Mouse (Mus musculus) limb, embryonic 10.5 days (tissue): ENCODE measurements around the gene Dmrtc2. TPM values are rescaled to one million over a fixed set of nuclear protein-coding genes. Genes with fewer than 3 reads are reported as not detected.
"Not testable (repeated sequence)": the region's sequence is repeated elsewhere in the genome, so short reads cannot be mapped to it uniquely, and the experiment has no call there.

ENCODE experiments used
- DNase-seq: peaks from one replicate; pipeline ENCODE4 v3.0.0-alpha.2; 2017; ENCODE audit warnings: low spot score
- H3K27ac ChIP-seq: fragments of 300-500 bp; sonication (generic); 2 replicates; pipeline ENCODE4 v1.5.1; 2016; ENCODE audit warnings: mild to moderate bottlenecking
- H3K27me3 ChIP-seq: fragments of 300-500 bp; sonication (generic); 2 replicates; pipeline ENCODE4 v1.6.1; 2016; ENCODE audit warnings: low read depth, mild to moderate bottlenecking; ENCODE audit not compliant: poor library complexity, severe bottlenecking
- H3K36me3 ChIP-seq: fragments of 300-500 bp; sonication (generic); 2 replicates; pipeline ENCODE4 v1.6.1; 2016; ENCODE audit warnings: mild to moderate bottlenecking, moderate library complexity
- H3K4me1 ChIP-seq: fragments of 300-500 bp; sonication (generic); 2 replicates; pipeline ENCODE4 v1.6.1; 2016
- H3K4me3 ChIP-seq: fragments of 300-500 bp; sonication (generic); 2 replicates; pipeline ENCODE4 v1.5.1; 2016; ENCODE audit warnings: mild to moderate bottlenecking, moderate library complexity
- H3K9me3 ChIP-seq: fragments of 300-500 bp; sonication (generic); replicated peaks from 2 replicates; pipeline ENCODE4 v1.6.1; 2016; ENCODE audit warnings: mild to moderate bottlenecking
- WGBS: fragments of 180-500 bp; shearing (Covaris S2); methylation state at CpG from one replicate; pipeline ENCODE4 v1.1.7; 2016; 5-methylcytosine and 5-hydroxymethylcytosine counted together
- polyA plus RNA-seq: library from polyadenylated mRNA; unstranded; fragments of >200 nt; fragmentation: Nextera tagmentation; extraction: Ambion mirVana; gene quantifications from 2 replicates; pipeline ENCODE4 v1.2.1, GENCODE M21; 2016

The Dmrtc2 gene
- not detected in 2 replicates for polyA plus RNA-seq

DNA sequence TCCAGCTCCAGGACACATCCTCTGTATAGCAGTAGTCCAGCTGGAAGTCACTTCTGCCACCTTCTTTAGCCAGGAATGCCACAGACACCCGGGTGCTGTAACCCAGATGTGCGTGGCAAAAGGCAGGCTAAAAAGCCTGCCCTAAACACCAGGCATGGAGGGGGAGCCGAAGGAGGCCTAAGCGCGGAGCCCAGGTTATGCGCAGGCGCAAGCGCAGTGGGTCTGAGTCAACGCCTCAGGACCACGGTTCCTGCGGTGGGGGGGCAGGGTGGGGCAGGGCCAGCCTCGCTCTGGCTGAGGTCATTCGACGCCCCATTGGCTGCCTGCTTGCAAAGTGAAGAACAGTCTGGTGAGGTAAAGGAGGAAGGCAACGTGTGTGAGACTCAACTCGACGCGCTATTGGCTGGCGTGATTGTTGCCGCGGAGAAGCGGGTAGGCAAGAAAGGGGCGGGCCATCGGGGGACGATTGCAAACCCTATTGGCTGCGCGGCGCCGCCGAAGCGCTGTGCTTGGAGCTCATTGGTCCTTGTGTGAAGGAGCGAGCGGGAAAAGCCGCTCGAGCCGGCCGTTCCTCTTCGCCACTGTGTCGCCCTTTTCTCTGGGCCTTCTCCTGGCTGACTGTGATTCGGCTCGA is at the start of gene Dmrtc2, which contains the start of gene Lypd4:
Dmrtc2 (plus strand) TSS at position 526 of the 634 bp plus-strand sequence.
Lypd4 (minus strand) TSS at position 410 of the 634 bp plus-strand sequence.
- H3K4me3 ChIP-seq, result 0 out of 2 replicates have a peak within 1 kb of the TSS, but pooled peaks have one; percentile 10
- no peaks in the 10 kb centered on the region for H3K36me3 ChIP-seq
- WGBS, result 48% methylated on average over 41 of the region's 41 CpGs
- H3K9me3 ChIP-seq, result 0 out of 2 replicates have a peak, but pooled peaks cover 3% of the 10 kb centered on the region
- peaks cover 39% of the 10 kb centered on the region for H3K27me3 ChIP-seq
- peaks cover 2% of the 10 kb centered on the region; the same call in 1 of the 2 replicates for H3K4me1 ChIP-seq
- no peak for DNase-seq
- H3K27ac ChIP-seq, result no peak within 1 kb of the TSS

DNA sequence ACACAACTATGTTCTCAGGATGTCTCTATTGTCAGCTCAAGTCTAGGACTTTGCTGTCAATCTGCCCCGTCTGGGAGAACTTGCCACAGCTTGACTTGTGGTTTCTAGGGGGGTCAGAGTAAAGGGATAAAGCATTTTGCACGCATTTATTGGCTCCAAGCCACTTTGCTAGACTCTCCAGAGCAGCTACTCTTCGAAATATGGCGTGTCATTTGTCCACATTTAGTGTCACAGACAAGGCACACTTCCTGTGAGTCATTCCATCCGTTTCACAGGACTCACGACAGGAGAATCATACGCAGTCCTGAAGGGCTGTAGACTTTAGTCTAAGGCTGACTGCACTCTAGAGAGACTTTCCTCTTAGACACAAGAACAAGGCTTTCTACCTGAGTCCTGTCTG is 45.4 kb upstream of the Dmrtc2 start:
- H3K27ac ChIP-seq, result no peak overlapping the region
- no peaks in the 10 kb centered on the region for H3K36me3 ChIP-seq
- no peaks in the 10 kb centered on the region for H3K4me1 ChIP-seq
- DNase-seq, result no peak
- WGBS, result 84% methylated on average over 7 of the region's 7 CpGs
- H3K9me3 ChIP-seq, result no peaks in the 10 kb centered on the region
- no peak overlapping the region for H3K4me3 ChIP-seq
- H3K27me3 ChIP-seq, result no peaks in the 10 kb centered on the region

DNA sequence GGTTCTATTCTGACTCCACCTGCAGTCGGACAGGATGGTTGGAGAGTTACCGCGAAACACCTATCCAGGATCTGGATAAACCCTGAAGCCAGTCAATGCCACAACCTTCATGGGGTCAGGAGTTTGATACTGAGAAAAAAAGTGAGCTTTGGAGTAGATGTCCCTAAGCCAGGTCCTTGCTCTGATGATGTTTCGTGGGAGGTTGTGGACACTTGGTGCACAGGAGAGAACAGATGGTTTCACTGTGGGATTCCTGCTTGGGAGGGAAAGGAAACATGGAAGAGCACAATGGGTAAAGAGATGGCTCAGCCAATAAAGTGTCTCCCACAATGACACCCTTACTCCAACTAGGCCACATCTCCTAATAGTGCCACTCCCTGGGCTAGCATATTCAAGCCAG is 42.7 kb upstream of the Dmrtc2 start:
- Histone ChIP-seq H3K27me3 (no peaks in the 10 kb centered on the region), H3K36me3 (no peaks in the 10 kb centered on the region), H3K4me3 (no peak overlapping the region), H3K27ac (no peak overlapping the region), H3K4me1 (no peaks in the 10 kb centered on the region), H3K9me3 (no peaks in the 10 kb centered on the region)
- WGBS, result 92% methylated on average over 4 of the region's 4 CpGs
- no peak for DNase-seq

DNA sequence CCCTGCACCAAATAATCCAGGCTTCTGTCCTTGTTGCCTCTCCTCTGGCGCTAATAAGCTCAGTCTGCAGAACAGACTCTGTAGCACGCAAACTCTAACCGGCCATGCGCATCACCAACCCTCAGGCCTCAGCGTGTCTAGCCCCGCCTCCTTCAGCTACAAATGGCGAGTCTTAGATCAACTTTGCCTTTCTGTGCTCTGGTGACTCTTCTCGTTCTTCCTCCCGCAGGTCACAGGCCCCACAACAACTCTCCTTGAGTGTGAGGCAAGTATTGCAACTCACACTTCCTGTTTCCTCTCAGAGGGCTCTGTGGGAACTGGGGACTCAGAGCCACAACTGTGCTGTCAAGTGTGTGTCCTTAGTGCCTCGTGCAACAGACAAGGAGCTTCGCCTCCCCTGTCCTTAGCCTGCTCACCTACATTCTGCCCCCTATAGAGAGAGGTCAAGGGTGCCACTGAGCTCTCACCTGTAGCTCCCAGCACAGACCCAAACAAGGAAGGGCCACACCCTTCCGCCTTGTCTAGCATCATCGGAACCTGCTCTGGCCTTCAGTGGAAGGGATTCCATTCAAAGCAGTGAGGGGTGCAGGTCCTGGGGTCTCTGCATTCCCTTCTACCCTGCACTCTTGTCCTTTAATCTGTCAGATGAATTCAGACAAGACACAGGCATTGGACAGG is 31.0 kb upstream of the Dmrtc2 start:
- DNase-seq, H3K4me1 ChIP-seq, H3K4me3 ChIP-seq, H3K27me3 ChIP-seq, H3K36me3 ChIP-seq, H3K27ac ChIP-seq, H3K9me3 ChIP-seq: not testable (repeated sequence)
- WGBS, result 69% methylated on average over 12 of the region's 13 CpGs

DNA sequence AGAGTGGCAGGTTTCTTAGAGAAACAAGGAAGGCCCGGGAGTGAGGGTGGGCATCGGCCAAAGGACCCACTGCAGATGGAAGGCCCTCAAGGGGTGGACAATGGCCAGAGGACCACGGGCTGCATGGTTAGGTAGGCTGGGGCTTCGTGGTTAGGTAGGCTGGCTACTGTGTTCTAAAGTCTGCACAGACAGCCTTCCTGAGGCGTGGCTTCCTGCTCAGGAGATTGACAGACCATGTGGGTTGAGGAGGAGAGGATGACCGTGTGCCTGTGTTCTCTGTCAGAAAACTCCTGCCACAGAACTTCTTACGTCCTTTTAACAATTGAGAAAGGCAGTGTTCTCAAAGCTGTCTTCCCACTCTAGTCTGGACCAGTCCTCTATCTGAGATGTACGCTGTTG is 30.4 kb upstream of the Dmrtc2 start:
- 84% methylated on average over 8 of the region's 8 CpGs for WGBS
- no peaks in the 10 kb centered on the region for H3K36me3 ChIP-seq

DNA sequence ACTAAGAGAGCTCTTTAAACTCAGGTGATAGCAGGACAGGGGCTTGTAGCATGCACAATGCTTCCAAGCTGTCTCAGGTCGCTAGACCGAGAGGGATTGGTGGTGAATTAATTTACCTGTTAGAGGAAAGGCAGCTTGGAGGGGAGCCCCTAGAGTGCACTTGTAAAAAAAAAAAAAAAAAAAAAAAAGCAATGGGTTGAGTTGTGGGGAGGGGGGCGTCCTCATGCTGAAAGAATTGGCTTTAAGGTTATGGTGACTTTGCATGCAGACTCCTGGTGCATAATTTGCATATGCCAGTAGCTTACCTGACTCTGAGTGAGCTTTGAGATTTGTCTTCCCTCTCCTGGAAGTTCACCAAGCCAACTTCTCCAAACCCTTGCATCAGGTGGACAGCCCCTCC is 29.5 kb upstream of the Dmrtc2 start:
- Histone ChIP-seq H3K4me3 (no peak overlapping the region), H3K36me3 (no peaks in the 10 kb centered on the region), H3K27me3 (no peaks in the 10 kb centered on the region), H3K4me1 (peaks cover 7% of the 10 kb centered on the region; the same call in 1 of the 2 replicates), H3K9me3 (no peaks in the 10 kb centered on the region), H3K27ac (no peak overlapping the region)
- no peak for DNase-seq
- 66% methylated on average over 3 of the region's 3 CpGs for WGBS

More for the DNA sequence above, 30.4 kb upstream of the Dmrtc2 start:
- no peak overlapping the region for H3K27ac ChIP-seq
- H3K9me3 ChIP-seq, result no peaks in the 10 kb centered on the region
- H3K4me1 ChIP-seq, result peaks cover 7% of the 10 kb centered on the region; the same call in 1 of the 2 replicates
- no peaks in the 10 kb centered on the region for H3K27me3 ChIP-seq
- no peak overlapping the region for H3K4me3 ChIP-seq
- no peak for DNase-seq

DNA sequence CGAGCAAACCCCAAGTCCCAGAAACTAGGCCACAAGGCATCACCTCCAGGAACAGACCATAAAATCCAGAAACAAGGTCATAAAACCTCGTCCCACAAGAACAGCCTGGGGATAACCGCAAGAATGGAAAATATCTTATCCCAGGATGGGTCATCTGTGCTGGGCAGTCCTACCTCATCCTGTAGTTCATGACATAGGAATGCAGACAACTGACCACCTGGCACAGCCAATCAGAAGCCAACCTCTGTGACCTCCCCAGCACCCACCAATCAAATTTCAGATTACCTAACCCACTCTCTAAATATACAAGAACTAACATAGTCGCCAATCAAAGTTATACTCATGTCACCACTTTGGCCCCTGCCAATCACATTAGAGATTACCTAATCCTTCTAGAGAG is 28.8 kb upstream of the Dmrtc2 start:
- H3K4me1 ChIP-seq, result peaks cover 7% of the 10 kb centered on the region; the same call in 1 of the 2 replicates
- H3K27ac ChIP-seq, result no peak overlapping the region
- H3K27me3 ChIP-seq, result no peaks in the 10 kb centered on the region
- no peaks in the 10 kb centered on the region for H3K36me3 ChIP-seq
- WGBS, result 74% methylated on average over 4 of the region's 4 CpGs
- DNase-seq, result no peak
- H3K9me3 ChIP-seq, result no peaks in the 10 kb centered on the region
- no peak overlapping the region for H3K4me3 ChIP-seq

DNA sequence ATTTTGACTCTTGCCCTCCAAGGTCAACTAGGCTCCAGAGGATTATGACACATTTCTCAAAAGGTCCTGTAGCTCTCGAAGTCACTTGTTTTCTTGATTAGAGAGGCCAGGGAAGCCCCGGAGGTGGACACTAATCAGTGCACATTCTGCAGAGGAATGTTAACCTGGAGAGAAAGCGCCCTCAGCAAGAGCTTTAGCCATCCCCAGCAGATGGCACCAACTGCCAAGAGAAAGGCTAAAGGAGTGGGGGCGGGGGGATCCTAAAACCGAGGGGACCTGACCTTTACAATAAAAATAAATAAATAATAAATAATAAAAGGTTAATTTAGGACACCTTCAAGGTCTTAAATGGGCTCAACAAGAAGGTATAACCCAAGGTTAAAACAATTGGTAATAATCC is 25.7 kb upstream of the Dmrtc2 start:
- H3K4me1 ChIP-seq, result peaks cover 10% of the 10 kb centered on the region; the same call in 1 of the 2 replicates
- H3K27me3 ChIP-seq, result no peaks in the 10 kb centered on the region
- no peaks in the 10 kb centered on the region for H3K9me3 ChIP-seq
- H3K27ac ChIP-seq, result no peak overlapping the region
- 39% methylated on average over 5 of the region's 5 CpGs for WGBS
- no peaks in the 10 kb centered on the region for H3K36me3 ChIP-seq
- no peak for DNase-seq
- no peak overlapping the region for H3K4me3 ChIP-seq

DNA sequence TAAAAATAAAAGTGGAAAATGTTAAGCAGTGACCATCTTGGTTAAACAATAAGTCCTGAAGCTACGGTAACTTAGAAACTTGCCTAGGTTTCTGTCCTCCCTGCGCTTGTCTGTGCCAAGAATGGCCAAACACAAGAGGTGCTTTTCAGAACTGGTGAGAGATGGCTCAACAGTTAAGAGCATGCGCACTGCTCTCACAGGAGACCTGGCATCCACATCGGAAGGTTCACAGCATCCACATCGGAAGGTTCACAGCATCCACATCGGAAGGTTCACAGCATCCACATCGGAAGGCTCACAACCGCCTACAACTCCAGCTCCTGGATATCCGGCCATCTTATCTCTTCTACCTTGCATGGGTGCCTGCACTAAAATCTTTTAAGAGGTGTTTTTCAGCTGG is 24.7 kb upstream of the Dmrtc2 start:
- no peak overlapping the region for H3K27ac ChIP-seq
- H3K4me3 ChIP-seq, result no peak overlapping the region
- 86% methylated on average over 9 of the region's 9 CpGs for WGBS
- no peaks in the 10 kb centered on the region for H3K36me3 ChIP-seq
- DNase-seq, result no peak
- H3K9me3 ChIP-seq, result no peaks in the 10 kb centered on the region
- no peaks in the 10 kb centered on the region for H3K27me3 ChIP-seq
- H3K4me1 ChIP-seq, result peaks cover 11% of the 10 kb centered on the region; the same call in 1 of the 2 replicates

DNA sequence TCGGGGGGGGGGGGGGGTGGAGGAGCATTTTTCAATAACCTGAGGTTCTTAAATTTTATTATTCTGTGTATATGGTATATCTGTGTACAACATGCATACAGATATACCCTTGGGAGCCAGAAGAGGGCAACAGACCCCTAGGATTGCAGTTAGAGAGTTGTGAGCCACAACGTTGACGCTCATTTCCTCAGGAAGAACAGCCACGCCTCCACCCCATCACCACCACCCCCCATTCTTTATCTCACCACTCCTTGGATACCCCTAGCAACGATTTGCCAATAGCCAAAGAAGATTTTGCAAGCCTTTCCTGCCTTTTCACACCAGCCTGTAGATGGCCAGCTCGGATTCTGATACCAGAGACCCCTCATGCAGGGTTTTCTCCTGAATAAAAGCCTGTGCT is 24.1 kb upstream of the Dmrtc2 start:
- Histone ChIP-seq H3K36me3 (no peaks in the 10 kb centered on the region), H3K4me3 (no peak overlapping the region), H3K27me3 (no peaks in the 10 kb centered on the region), H3K27ac (no peak overlapping the region), H3K9me3 (no peaks in the 10 kb centered on the region), H3K4me1 (peaks cover 9% of the 10 kb centered on the region; the same call in 1 of the 2 replicates)
- 11% methylated on average over 6 of the region's 6 CpGs for WGBS
- no peak for DNase-seq

DNA sequence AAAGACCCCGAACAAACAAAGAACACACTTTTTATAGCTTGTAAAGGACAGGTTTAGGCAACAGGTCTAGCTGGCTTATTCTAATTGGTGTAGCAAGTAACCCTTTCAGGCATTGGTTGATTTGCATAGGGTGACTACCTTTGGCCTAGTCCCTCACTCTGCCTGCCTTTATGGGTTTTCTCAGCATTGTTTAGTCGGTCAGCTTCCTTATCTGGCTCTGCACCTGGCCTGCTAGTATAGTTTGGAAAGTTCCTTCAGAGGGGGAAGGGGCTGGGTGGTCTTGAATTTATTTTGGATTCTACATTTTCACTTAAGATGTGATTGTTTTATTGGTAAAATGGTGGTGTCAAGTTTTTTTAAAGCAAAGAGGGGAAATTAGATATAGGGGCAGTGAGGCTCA is 23.3 kb upstream of the Dmrtc2 start:
- WGBS, result 33% methylated on average over 2 of the region's 2 CpGs
- H3K36me3 ChIP-seq, H3K9me3 ChIP-seq: not testable (repeated sequence)

DNA sequence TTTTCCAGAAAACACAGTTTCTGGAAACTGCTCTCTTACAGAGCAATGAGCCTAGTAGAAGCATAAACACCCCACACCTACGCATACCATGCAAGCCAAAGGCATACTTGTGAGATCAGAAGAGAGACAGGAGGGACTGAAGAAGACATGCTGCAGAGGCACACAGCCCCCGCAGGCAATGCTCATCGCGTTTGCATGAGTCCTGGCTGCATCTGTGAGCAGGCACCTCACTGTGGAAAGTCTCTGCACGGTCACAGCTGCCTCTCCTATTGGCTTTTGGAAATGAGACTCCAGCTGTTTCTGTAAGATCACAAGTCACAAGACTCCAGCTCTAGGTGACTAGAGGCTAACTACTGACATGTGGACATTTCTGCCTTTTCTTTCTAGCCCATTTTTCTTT is 19.7 kb upstream of the Dmrtc2 start:
- no peak overlapping the region for H3K4me3 ChIP-seq
- no peak for DNase-seq
- H3K27me3 ChIP-seq, result no peaks in the 10 kb centered on the region
- H3K9me3 ChIP-seq, result no peaks in the 10 kb centered on the region
- no peak overlapping the region for H3K27ac ChIP-seq
- peaks cover 28% of the 10 kb centered on the region for H3K4me1 ChIP-seq
- H3K36me3 ChIP-seq, result no peaks in the 10 kb centered on the region
- 21% methylated on average over 5 of the region's 5 CpGs for WGBS

More for the DNA sequence above, 23.3 kb upstream of the Dmrtc2 start:
- not testable (repeated sequence) for H3K27ac ChIP-seq, H3K27me3 ChIP-seq, DNase-seq, H3K4me3 ChIP-seq
- peaks cover 13% of the 10 kb centered on the region; the same call in 1 of the 2 replicates for H3K4me1 ChIP-seq

DNA sequence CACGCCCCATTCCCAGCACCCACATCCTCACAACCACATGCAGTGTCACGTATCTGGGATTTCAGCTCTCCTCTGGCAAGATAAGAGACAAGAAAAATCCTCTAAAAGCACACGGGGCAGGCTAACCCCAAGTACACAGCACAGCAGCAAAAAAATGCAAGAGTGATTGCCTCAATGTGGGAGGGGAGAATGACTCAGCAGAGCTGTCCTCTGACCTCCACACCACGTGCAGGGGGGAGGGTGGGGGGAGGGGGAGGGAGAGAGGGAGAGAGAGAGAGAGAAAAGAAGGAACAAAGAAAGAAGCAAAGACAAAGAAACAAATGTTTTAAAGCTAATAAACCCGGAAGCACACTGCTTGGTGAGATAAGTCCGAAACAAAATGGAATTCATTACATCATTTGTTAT is 19.0 kb upstream of the Dmrtc2 start:
- H3K27me3 ChIP-seq, result no peaks in the 10 kb centered on the region
- WGBS, result 47% methylated on average over 6 of the region's 6 CpGs
- no peak overlapping the region for H3K4me3 ChIP-seq
- H3K36me3 ChIP-seq, result no peaks in the 10 kb centered on the region
- DNase-seq, result peak; percentile 45
- H3K4me1 ChIP-seq, result peaks cover 28% of the 10 kb centered on the region
- no peaks in the 10 kb centered on the region for H3K9me3 ChIP-seq
- peak overlapping the region; percentile 42 for H3K27ac ChIP-seq
